Mouse (Mus musculus) embryonic fibroblast, embryonic 13.5 days (primary cell): ENCODE data around the gene Gmip.

Experiments
- CTCF ChIP-seq: IDR thresholded peaks from 2 replicates; pipeline ENCODE4 v1.5.1; 2011; ENCODE audit warnings: mild to moderate bottlenecking, control low read depth, low read length, moderate library complexity, borderline replicate concordance; ENCODE audit not compliant: insufficient read depth
- POLR2A ChIP-seq: IDR thresholded peaks from 2 replicates; pipeline ENCODE4 v1.6.1; 2011; ENCODE audit warnings: low read depth, mild to moderate bottlenecking, control low read depth, low read length, moderate library complexity

GRCm38 (mm10) chr8:69799261-69799660 is 9.2 kb upstream of the Gmip start:
- no peak for TF ChIP-seq POLR2A
- TF ChIP-seq CTCF = no peak
